Mouse (Mus musculus) thymus, postnatal 25 days (tissue): ENCODE results near the gene Id1.
A peak's percentile ranks its signal among the peaks of the same experiment; 100 is the strongest.

Experiments used
- DNase-seq: peaks from one replicate; pipeline ENCODE4 v3.0.0; 2022

Id1 gene

DNA sequence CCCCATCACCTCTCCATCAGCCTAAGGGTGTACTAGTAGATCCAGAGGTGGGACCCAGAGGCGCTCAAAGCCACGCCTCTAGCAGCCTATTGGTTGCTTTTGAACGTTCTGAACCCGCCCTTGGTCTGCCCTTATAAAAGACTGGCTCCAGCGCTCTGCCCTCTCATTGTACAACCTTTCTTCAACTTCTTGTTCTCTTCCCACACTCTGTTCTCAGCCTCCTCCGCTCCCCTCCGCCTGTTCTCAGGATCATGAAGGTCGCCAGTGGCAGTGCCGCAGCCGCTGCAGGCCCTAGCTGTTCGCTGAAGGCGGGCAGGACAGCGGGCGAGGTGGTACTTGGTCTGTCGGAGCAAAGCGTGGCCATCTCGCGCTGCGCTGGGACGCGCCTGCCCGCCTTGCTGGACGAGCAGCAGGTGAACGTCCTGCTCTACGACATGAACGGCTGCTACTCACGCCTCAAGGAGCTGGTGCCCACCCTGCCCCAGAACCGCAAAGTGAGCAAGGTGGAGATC, at the start of gene Id1:
Gene Id1, plus strand, starts transcription at position 162 of the 512 bp plus-strand sequence.
- DNase-seq: peak; percentile 74

DNA sequence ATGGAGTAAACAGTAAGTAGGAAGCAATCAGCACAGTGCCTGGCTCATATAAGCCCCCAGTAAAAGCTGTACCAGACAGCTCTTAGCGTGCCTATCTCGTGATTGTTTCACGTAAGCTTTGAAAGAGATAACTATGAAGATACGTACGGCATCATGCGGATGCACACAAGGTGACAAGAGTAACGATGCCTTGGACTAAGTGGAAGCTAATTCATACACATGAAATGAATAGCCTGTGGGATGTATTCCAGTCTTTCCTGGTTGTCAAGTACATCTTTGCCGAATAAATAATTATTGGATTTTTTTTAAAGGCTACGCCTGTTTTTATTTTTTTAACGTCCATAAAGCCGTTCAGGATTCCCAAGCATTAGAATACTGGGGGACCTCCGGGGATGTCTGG, 49.7 kb upstream of the Id1 start:
- DNase-seq: no peak

DNA sequence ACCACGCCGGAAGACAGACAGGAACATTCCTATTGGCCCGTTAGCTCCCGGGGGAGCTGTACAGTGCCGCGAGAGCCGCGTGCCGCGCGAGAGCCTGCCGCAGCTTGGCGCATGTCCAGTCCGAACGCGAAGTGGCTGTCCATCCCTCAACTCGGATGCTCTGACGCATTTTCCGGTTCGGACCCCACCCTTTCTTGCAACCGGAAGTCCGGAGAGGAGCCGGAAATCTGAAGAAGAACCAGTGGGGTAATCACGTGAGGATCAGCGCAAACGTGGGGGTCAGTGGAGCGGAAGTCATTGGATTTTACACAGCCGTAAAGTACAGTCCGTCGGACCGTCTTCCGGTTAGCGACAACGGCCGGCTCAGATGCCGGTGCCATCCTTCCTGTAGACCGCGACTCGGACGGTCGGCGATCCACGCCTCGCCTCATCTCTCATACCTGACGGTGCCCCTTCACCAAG, 49.2 kb upstream of the Id1 start, which contains the start of gene Mcts2:
Gene Mcts2, plus strand, starts transcription at position 230 of the 462 bp plus-strand sequence.
- no peak for DNase-seq

DNA sequence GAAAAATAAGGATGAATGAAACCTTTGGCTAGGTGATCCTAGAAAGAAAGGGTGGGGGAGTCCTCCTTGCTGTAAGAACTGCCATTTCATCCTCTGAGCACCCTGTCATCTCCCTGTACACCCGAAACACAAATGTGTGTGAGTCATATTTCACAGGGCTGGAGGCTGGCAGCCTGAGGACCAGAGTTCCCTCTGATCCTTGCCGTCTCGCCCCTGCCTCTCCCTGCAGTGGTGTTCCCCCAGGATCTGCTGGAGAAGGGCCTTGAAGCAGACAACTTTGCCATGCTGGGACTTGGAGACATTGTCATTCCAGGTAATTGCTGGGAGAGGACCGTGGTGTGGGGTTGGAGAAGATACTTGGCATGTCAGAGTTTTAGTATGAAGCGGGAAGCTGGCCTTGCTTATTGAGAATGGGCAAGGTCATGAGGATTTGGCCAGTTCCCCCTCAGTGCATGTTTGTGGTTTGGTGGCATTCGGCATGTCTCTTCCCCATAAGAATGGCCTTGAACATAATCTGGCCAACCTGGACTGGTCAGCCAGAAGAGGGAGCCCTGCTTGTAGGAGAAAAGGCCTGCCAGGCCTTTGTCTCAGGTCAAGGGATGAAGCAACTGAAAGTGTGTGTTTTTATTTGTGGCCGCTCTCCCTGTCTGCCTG, 44.4 kb upstream of the Id1 start:
- DNase-seq: no peak

DNA sequence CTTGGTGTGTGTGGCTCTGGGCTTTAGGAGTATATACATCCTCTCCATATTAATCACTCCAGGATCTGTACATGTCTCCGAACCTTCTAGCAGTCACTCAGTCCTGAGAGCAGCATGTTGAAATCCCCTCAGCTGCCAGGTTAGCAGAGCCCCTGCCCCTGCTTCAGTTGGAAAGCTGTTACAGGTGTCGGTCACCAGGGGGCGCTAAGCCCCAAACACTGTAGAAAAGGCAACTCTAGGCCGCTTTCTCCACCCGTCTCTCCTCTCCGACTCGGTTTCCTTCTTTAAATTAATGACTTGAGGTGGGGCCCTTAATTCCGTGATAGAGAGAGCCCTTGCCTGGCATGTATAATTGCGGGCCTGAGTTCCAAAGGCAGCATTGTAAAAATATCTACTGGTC, 42.8 kb upstream of the Id1 start:
- DNase-seq: peak; percentile 75

DNA sequence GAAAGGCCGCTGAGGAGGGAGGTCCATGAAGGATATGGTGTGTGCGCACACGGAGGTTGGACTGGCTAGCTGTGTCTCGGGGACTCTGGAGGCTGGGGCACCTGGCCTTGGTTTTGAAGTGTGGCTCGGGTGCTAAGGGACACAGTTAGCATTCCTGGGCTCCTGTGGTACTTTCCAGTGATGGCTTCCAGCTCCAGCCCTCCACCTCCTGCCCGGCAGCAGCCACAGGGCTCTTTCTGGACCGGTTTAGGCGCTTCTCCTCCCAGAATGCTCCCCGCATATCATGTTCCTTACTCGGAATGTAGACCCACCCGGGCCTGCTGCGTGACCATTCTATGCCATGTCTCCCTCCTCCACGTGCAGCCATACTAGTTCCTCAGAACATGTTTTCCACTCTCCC, 42.3 kb upstream of the Id1 start:
- DNase-seq: no peak

DNA sequence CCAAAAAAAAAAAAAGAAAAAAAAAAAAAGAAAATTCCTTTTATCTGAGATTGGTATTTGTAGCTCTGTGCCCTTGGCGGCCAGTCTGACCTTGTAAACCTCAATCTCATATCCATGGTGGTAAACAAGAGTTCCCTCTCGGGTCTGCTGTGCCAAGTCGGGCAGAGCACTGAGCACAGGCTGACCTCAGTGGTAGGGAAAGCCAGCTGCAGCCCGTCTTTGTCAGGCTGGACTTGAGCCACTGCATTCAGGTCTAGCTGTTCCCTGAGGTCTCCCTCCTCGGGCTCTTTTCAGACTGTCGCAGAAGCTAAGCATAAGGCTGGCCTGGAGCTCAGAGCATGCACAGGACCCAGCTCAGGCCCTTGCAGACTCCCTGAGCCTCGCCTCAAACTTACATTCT, 41.3 kb upstream of the Id1 start:
- DNase-seq: no peak

DNA sequence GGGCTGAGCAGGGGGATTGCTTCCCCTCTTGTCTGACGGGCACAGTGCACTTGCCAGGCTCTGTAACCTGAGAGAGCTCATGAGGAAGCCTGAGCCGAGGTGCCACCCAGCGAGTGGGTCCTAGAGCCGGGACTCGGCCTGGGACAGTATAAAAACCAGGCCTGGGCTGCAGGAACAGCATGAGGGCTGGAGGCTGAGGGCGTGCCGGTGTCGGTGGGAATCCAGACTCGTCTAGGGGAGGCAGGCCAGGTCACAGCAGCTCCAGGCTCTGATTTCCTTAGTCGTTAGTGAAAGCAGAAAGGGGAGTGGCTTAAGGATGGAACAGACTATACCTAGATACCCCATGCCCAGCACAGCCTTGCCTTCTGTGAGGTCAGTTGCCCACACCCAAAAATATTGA, 40.0 kb upstream of the Id1 start:
- no peak for DNase-seq

DNA sequence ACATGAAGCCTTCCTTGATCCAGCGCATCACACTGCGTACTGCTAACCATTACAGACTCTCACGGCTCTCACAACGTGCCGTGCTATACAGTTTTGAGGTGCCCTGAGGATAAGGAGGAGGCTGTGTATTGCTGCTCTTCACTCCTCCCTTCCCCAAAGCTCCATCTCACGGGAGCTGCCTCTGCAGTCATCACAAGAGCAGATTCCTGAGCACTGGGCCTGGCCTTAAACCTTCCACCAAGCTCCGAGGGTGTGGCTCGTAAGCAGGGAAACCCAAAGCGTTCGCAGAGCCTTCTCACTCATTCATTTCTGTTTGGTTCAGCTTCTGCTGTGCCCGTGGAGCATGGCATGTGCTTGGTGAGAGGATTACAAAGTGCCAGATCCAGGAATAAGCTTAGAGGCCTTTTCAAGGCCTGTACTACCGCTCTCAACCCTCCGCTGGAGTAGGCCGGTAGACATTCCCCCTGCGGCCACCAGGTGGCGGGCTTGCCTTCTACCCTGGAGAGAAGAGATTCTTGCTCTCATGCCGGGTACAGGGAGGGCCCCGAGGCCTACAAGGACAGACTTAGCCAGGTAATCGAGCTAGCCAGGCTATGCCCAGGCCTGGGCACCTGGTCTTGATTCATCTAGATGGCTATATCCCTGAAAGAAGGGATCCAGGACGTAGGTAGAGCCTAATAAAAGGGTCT, 39.4 kb upstream of the Id1 start:
- DNase-seq: peak; percentile 92

DNA sequence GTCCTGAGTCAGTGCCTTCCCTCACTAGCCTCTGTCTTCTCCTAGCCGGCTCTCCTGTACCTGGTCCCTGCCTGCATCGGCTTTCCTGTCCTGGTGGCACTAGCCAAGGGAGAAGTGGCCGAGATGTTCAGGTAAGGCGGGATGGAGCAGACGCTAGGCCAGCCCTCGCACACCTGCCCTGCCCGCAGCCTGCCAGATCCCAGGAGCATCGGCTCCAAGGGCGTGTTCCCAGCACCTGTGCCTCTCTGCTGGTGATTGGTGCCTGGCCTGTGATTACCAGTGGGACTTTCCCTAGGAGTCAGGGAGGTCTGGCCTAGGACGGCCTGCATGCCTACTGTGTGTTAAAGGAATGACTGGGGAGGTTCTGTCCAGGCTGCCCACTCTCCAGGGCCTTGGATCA, 35.9 kb upstream of the Id1 start:
- DNase-seq: no peak

DNA sequence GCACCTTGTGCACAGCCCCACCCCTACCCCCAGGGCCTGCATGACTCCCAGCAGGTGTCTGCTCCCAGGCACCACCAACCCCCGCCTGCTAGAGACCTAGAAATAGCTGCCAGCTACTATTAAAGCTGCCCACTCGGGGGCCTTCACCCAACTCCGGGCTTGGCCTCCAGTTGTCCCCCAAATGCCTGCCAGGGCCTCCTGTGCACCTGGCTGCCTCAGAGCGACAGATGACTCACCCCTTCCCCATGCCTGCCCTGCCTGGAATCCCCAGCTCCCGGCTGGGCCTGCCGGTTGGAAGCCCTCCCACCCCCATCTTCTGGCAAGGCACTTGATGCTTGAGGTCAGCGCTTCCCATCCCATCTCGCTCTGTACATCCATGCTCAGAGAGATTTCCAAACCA, 35.3 kb upstream of the Id1 start:
- no peak for DNase-seq

DNA sequence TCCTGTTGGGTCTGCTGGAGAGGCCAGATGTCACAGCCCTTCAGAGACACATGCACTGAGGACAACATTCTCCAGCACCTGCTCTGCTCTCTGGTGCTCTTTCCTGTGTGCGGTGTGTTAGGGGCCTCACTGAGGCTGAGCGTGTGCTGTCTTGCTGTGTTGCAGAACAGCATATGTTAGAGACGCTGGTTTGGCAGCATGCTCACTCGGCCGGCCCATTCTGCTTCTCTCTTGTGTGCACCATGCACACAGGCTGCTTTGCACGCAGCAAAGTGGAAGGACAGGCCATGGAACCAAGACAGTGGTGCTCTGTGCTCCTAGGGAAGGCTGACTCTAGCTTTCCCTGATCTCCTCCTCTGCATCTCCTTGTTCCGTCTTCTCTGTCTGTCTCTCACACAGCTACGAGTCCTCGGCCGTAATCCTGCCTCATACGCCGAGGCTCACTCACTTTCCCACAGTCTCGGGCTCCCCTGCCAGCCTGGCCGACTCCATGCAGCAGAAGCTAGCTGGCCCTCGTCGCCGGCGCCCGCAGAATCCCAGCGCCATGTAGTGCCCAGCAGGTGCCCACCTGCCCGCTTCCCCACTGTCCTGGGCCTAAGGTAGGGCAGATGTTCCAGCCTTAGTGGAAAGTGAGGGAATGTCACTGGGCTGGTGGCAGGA, 32.3 kb upstream of the Id1 start:
- DNase-seq: no peak

DNA sequence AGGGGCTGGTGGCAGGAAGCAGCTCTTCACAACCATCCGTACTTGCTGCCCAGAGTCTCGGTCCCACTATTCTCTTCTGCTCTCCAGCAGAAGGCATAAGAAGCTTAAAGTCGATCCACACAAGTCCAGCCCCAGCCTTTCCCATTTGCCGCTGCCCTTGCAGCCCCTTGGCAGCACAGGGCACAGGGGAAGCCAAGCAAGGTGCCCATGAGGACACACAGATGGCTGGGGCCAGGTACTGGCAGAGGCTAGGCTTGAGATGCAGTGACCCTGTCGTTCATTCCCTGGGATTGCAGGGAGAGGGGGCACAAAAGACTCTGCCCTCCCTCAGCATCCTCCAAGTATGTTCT, 31.8 kb upstream of the Id1 start:
- DNase-seq: no peak

DNA sequence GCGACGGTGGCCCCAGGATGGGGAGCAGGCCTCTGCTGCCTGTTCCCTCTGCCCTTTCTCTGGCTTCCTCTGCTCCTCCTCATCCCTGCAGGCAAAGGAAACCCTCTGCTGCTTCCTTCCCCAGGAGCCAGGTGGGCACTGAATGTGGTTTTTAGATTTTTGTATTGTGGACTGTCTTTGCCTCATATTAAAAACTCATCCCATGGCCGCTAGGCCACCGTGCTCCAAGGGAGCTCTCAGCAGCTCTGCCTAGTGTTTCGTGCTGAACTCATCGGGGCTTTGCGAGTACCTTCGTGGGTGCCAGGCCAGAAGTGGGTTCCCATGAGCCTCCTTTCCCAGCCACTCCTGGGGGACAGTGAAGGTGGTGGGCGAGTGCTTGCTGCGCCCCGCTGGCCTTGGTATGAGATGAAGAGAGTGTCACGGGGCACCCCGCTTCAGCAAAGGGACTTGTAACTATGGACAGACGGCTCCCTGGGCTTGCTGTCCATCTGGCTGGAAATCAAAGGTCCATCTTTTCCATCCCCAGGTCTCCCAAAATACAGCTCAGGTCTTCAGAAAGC, 31.2 kb upstream of the Id1 start:
- no peak for DNase-seq

DNA sequence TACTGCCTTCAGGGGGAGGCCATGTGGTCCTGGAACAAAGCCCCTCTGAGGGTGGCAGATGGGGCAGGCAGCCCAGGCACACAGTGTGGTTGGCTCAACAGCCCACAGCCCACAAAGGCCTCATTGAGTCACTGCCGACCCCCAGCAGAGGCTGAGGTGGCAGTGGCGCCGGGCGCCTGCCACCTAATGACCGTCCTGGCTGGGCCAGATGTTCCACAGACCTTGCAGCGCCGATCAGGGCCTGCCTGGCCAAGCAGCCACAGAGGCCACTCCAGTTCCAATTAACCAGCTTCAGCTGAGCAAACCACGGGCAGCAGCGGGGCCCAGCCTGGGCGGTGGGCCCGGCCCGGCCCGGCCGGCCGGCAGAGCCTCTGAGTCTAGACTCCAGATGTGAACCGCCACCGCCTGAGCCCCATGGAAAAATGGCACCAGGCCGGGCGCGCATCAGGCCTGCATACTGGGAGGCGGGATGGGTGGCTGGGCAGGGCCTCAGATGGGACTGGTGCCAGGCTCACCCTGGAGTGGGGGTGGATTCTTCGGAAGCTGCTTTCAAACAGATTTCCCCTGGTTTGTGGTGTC, 30.0 kb upstream of the Id1 start:
- DNase-seq: no peak

DNA sequence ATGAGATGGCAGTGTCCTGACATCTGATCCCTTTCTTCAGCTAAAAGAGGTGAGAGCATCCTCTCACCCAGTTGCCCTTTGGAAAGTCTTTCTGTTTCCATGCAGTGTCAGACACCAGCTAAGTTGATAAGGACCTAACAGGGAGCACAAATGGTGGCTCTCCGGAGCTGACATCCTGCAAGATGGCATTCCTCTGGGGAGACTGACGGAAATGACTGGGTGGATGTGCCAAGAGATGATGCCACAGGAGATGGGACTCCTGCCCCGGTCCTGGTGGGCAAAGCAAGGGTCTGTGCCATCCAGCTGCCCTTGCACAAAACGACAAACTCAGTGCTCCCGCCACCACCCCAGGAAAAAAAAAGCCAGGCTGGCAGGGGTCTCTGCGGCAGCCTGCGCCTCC, 28.9 kb upstream of the Id1 start:
- DNase-seq: no peak

DNA sequence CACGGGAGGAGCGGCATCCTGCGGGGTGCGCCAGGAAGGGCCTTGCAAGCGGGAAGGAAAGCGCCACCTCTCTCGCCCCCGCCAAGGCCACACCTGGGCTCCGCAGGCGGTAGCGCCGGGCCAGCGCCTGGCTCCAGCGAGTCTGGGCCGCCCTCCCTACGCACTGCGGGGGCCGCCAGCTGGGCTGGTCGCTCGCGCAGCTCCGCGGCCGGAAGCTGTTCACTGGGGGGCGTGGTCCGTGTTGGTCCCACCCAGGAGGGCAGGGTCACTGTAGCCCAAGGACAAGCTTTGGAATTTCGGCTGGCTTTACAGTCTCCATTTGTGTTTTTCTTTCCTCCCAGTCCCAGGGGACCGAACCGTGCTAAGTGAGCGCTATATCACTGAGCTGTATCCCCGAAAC, 28.4 kb upstream of the Id1 start:
- peak; percentile 17 for DNase-seq

DNA sequence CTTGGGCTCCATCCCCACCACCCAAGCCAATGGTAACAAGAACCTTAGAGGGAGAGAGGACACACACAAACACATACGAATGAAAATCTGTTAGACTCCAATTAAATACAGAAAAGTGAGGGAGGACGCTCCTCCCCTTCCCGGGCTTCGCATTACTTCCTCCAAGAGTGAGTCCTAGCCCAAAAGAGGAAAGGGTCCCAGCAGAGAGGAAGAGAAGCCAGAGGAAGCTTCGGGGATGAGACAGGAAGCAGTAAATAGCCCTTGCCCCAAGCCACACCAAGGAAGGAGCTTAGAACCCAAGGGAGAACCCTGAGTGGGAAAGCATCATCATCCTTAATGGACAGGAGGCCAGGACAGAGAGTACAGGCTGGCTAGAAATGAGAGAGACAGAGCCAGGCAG, 27.0 kb upstream of the Id1 start:
- DNase-seq: no peak

DNA sequence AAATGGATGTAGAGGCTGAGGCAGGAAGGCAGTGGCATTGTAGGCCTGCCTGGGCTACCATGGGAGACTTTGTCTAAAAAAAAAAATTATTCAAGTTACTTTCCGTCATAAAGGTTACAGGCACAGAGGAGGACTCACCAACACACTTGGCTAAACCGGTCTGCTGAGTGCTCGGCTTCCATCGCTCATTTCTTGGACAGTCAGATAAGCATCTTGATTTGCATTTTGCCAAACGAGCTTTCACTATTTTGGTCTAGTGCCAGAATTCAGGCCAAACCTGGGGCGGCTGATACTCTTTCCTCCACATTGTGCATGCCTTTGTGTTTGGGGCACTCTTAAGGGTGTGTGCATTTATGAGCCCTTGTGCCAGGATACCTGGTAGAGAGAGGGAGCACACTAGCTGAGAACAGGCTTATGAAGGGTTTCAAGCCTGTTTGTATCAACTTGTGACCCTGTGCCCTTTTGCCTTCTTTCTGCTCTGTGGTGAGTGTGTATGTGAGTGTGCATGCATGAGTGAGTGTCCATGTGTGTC, 19.7 kb upstream of the Id1 start:
- no peak for DNase-seq

DNA sequence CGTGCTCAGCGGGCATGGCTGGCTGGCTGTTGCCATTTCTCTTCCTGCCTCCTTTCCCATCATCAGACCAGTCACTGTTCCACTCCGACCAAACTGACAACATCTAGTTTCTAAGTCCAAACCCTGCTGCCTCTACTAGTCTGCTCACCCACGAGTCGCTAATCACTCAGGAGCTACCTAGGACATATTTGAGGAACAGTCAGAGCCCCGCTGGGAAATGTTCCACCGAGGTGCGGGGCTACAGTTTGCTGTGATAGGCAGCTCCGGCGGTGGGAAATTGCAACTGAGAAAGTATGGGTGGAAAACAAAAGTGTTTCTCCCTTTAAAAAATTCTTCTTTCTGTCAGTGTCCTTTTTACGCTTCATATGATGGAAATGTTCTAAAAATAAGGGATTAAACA, 18.4 kb upstream of the Id1 start:
- no peak for DNase-seq

DNA sequence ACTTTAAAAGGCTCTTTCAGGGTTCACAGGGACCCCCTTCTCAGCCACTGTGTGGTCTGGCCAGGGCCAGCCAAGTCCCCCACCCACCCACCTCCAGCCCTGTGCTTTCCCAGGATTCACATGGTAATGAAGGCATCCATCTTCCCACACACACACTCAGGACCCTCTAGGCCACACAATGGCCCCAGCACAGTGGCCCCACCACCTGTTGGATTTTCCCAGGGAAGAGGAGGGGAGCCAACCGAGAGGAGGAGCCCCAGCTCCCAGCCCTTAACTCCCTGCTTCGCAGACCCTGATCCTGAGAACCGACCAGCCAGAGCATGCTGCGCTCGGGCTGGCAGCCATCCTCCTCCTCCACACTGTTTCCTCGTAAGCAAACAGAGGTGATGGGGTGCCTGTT, 18.0 kb upstream of the Id1 start:
- DNase-seq: no peak

DNA sequence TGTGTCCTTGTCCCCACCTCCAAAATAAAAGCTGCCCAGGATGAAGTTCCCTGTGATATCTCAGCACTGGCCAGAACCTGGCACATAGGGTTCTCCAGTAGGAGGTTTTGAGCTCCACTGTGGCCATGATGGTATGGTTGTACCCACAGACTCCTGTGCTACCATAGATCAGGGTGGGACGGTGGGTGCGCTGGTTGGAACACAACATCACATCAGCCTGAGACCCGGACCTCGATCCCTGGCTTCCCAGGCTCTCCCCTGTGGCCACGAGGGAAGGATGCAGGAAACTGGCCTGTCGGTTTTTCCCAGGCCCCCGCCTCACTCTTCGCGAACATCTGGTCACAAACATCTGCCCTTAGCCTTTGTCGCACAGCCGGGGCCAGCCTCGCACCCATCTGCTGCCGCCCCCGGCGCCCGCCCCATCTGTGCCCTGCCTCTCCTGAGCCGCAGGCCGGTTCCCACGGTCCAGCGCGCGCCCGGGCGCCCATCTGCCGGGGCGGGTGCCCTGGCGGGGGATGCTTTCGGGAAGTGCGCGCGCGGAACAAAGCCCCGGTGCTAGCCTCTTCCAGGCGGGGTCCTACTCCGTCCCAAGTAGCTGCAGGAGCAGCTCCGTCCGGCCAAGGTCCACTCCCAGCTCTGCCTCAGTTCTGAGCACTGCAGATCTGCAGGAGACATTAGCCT, 12.3 kb upstream of the Id1 start:
- DNase-seq: peak; percentile 31

DNA sequence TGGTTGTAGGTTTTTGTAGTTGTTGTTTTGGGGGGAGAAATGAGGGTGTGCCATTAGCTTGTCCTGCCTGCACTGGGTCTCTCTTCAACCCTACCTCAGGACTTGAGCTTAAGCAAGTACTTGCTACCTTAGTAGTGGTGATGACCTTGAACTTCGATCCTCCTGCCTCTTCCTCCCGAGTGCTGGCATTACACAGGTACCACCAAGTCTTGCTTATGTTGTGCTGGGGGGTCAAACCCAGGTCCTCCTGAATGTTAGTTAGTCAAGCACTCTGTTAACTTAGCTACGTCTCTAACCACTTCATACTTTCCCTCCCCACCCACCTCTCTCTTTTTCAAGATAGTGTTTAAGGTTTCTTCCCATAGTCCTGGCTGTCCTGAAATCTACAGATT, 11.7 kb upstream of the Id1 start:
- DNase-seq: no peak
